In the genomic region with DNA sequence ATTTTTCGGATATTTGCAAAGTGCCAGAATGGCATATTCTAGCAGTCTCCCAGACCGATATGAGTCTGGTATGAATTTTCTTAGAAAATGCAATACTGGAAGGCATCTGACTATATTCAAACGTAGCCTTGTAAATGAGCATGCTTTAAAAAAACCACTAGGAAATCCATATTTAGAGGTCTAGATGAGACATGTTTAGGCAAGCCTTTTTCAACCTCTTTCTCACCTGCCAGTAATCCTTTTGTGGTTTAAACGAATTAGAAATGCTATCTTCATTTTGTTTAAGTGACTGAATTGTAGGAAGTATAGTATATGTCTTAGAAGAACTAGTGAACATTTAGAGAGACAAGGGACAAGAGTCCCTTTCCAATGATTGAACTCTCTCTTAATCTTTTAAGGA, we compare ENCODE assay signal across 8 mouse cellular contexts. TPM values are rescaled to one million over a fixed set of nuclear protein-coding genes. Genes with fewer than 3 reads are reported as not detected.
DNase-seq lines count a peak whose midpoint lies in the region; ATAC-seq and TF ChIP-seq lines count a peak whose summit lies in the region.

No protein-coding gene starts in this region.

- no peak for TF ChIP-seq RAD21 in CH12.LX (IDR thresholded peaks at IDR 0.05; ENCODE audit: low read depth, low read length)

- H3K4me3 ChIP-seq in heart, embryonic 11.5 days (ENCODE audit: low read depth, low read length): peak overlapping the region; percentile 86
- peak overlapping the region; percentile 83 to 94 (median 90) for H3K4me3 ChIP-seq in CH12.LX (replicated peaks in 1 of 3; ENCODE audit: low read depth in 2 of 3, low read length in 2 of 3, poor library complexity in 1 of 3)
- peak overlapping the region; percentile 81 for H3K4me3 ChIP-seq in forebrain, embryonic 14.5 days (ENCODE audit: low read depth, low read length)
- peak overlapping the region; percentile 92 to 93 for H3K4me3 ChIP-seq in liver, embryonic 14.5 days (ENCODE audit: insufficient read depth in 1 of 2, low read depth in 2 of 2, low read length in 2 of 2)

- peak; percentile 44 for TF ChIP-seq EP300 in CH12.LX (IDR thresholded peaks at IDR 0.05; ENCODE audit: low read length)
- TF ChIP-seq EP300 in liver, embryonic 14.5 days (IDR thresholded peaks at IDR 0.05; ENCODE audit: low read depth): no peak

- 0 out of 2 replicates have a peak, but pooled peaks cover 5% of the 10 kb centered on the region for H3K4me1 ChIP-seq in heart, embryonic 11.5 days (ENCODE audit: control insufficient read depth, insufficient read depth, low read length)
- H3K4me1 ChIP-seq in CH12.LX (ENCODE audit: control insufficient read depth in 1 of 2, insufficient read depth in 2 of 2): peaks cover 0 to 19% of the 10 kb centered on the region in 2 experiments; a peak in 2 of 4 replicates
- H3K4me1 ChIP-seq in forebrain, embryonic 14.5 days (ENCODE audit: control insufficient read depth, insufficient read depth, low read length): peaks cover 5% of the 10 kb centered on the region; the same call in 1 of the 2 replicates
- peaks cover 8 to 9% of the 10 kb centered on the region in 2 experiments for H3K4me1 ChIP-seq in liver, embryonic 14.5 days (replicated peaks; ENCODE audit: control insufficient read depth in 2 of 2, insufficient read depth in 2 of 2, low read length in 1 of 2)

- TF ChIP-seq CTCF in CH12.LX (conservative IDR thresholded peaks at IDR 0.05 in 1 of 2, IDR thresholded peaks at IDR 0.05 in 1 of 2; ENCODE audit: low read depth in 2 of 2, low read length in 2 of 2): no peak
- TF ChIP-seq CTCF in liver, embryonic 14.5 days (IDR thresholded peaks at IDR 0.05; ENCODE audit: low read depth): no peak

- H3K9ac ChIP-seq in heart, embryonic 11.5 days (ENCODE audit: low read depth, low read length): peak overlapping the region; percentile 88
- peak overlapping the region; percentile 74 for H3K9ac ChIP-seq in CH12.LX (ENCODE audit: insufficient read depth, low read depth)
- peak overlapping the region; percentile 80 for H3K9ac ChIP-seq in forebrain, embryonic 14.5 days (ENCODE audit: low read length)
- peak overlapping the region; percentile 84 for H3K9ac ChIP-seq in liver, embryonic 14.5 days (replicated peaks)

- no peaks in the 10 kb centered on the region for H3K27me3 ChIP-seq in heart, embryonic 11.5 days (ENCODE audit: control insufficient read depth, insufficient read depth, low read length)
- no peaks in the 10 kb centered on the region for H3K27me3 ChIP-seq in CH12.LX (replicated peaks)
- H3K27me3 ChIP-seq in forebrain, embryonic 14.5 days (replicated peaks; ENCODE audit: control insufficient read depth, insufficient read depth, low read length): no peaks in the 10 kb centered on the region
- H3K27me3 ChIP-seq in liver, embryonic 14.5 days (ENCODE audit: control insufficient read depth, insufficient read depth, low read length): no peaks in the 10 kb centered on the region

- H3K36me3 ChIP-seq in heart, embryonic 11.5 days (ENCODE audit: control insufficient read depth, insufficient read depth, low read length): peaks cover 2% of the 10 kb centered on the region; the same call in 1 of the 2 replicates
- peaks cover 8 to 16% of the 10 kb centered on the region in 2 experiments for H3K36me3 ChIP-seq in CH12.LX (replicated peaks in 1 of 2; ENCODE audit: control insufficient read depth in 1 of 2, insufficient read depth in 1 of 2, low read length in 1 of 2)
- H3K36me3 ChIP-seq in forebrain, embryonic 14.5 days (ENCODE audit: control insufficient read depth, insufficient read depth, low read length): 0 out of 2 replicates have a peak, but pooled peaks cover 6% of the 10 kb centered on the region
- peaks cover 8% of the 10 kb centered on the region for H3K36me3 ChIP-seq in liver, embryonic 14.5 days (replicated peaks; ENCODE audit: control insufficient read depth, insufficient read depth, low read depth)

- DNase-seq in heart, adult 18-20 months: no peak
- no peak for DNase-seq in CH12.LX (ENCODE audit: extremely low read depth)
- DNase-seq in forebrain, embryonic 14.5 days (ENCODE audit: low spot score): no peak
- DNase-seq in liver, embryonic 14.5 days (ENCODE audit: low read depth in 3 of 3, low spot score in 3 of 3): no peak
- no peak for DNase-seq in adrenal gland, adult 2 months
- no peak for DNase-seq in urinary bladder, postnatal 36 days (ENCODE audit: low spot score in 2 of 2)
- no peak for DNase-seq in thymus, postnatal 0 days (ENCODE audit: low spot score)

- ATAC-seq in heart, embryonic 11.5 days (replicated peaks; ENCODE audit: insufficient number of reproducible peaks, low FRiP score, low TSS enrichment): no peak
- ATAC-seq in forebrain, embryonic 14.5 days: no peak
- no peak for ATAC-seq in liver, embryonic 14.5 days (ENCODE audit: insufficient read depth)

- in situ Hi-C loops in CH12.LX (cut with MboI; ENCODE audit: low pct_ligation_motif_present, low pct_unique_long_range_greater_than_20kb, low sequenced_read_pairs): no loop called here

- WGBS in heart, embryonic 11.5 days (ENCODE audit: insufficient replicate concordance): 5% methylated on average over 4 of the region's 4 CpGs
- WGBS in forebrain, embryonic 14.5 days: 9% methylated on average over 4 of the region's 4 CpGs
- WGBS in liver, embryonic 14.5 days (ENCODE audit: insufficient replicate concordance): 2% methylated on average over 4 of the region's 4 CpGs

- H3K27ac ChIP-seq in heart, embryonic 11.5 days (ENCODE audit: low read depth, low read length): peak overlapping the region; percentile 84; the same call in 1 of the 2 replicates
- H3K27ac ChIP-seq in CH12.LX (ENCODE audit: insufficient read depth, low read depth): peak overlapping the region; percentile 79
- no peak overlapping the region for H3K27ac ChIP-seq in forebrain, embryonic 14.5 days (ENCODE audit: low read depth, low read length)
- H3K27ac ChIP-seq in liver, embryonic 14.5 days: peak overlapping the region; percentile 75

- H3K79me2 ChIP-seq in CH12.LX (replicated peaks; ENCODE audit: control insufficient read depth, extremely low read depth, insufficient read depth, poor library complexity, severe bottlenecking): peaks cover 38% of the 10 kb centered on the region

- no peak for TF ChIP-seq POLR2A in CH12.LX (IDR thresholded peaks at IDR 0.05; ENCODE audit: low read depth, low read length)

- dilution Hi-C loops in CH12.LX (cut with MboI; ENCODE audit: extremely low pct_ligation_motif_present, extremely low pct_unique_long_range_greater_than_20kb, low sequenced_read_pairs): no loop called here

- peak overlapping the region; percentile 73 for H3K4me2 ChIP-seq in heart, embryonic 11.5 days
- H3K4me2 ChIP-seq in CH12.LX (ENCODE audit: insufficient read depth, low read depth, poor library complexity, severe bottlenecking): peak overlapping the region; percentile 71
- peak overlapping the region; percentile 83 for H3K4me2 ChIP-seq in forebrain, embryonic 14.5 days (ENCODE audit: low read length)
- peak overlapping the region; percentile 95 for H3K4me2 ChIP-seq in liver, embryonic 14.5 days (ENCODE audit: low read depth)

- H3K9me3 ChIP-seq in heart, embryonic 11.5 days (replicated peaks; ENCODE audit: control insufficient read depth, low read length): no peaks in the 10 kb centered on the region
- no peaks in the 10 kb centered on the region for H3K9me3 ChIP-seq in CH12.LX (replicated peaks; ENCODE audit: low read length)
- no peaks in the 10 kb centered on the region for H3K9me3 ChIP-seq in forebrain, embryonic 14.5 days (replicated peaks; ENCODE audit: control insufficient read depth, low read length)
- no peaks in the 10 kb centered on the region for H3K9me3 ChIP-seq in liver, embryonic 14.5 days (ENCODE audit: control insufficient read depth, low read length)

RNA-seq across cellular contexts. Expression of a gene that starts 1.1 kb away (rescaled TPM):
- 15.5 and 17.3 TPM in 2 replicates for polyA plus RNA-seq in heart, embryonic 11.5 days (2014; fragmentation: Nextera tagmentation; extraction: Ambion mirVana)
- 1 to 10 TPM; 8.5 to 8.8 TPM for total RNA-seq in heart, adult 18-20 months (2021)
- 14.4 and 16.0 TPM in 2 replicates for total RNA-seq in CH12.LX (2012; rRNA removed)
- 10.7 and 11.7 TPM in 2 replicates for total RNA-seq in CH12.LX (2014; rRNA removed)
- polyA plus RNA-seq in CH12.LX (2012; ENCODE audit: insufficient read length, low read depth): 12.3 and 13.8 TPM in 2 replicates
- 21.1 and 24.2 TPM in 2 replicates for polyA plus RNA-seq in forebrain, embryonic 14.5 days (2014; fragmentation: Nextera tagmentation; extraction: Ambion mirVana)
- 1.6 and 2.5 TPM in 2 replicates for polyA plus RNA-seq in liver, embryonic 14.5 days (2012; rRNA removed)
- 3.5 and 3.7 TPM in 2 replicates for polyA plus RNA-seq in liver, embryonic 14.5 days (2014; fragmentation: Nextera tagmentation; extraction: Ambion mirVana)
- 10 to 100 TPM; 16.3 to 19.4 TPM for total RNA-seq in adrenal gland, adult 2 months (2021)
- polyA plus RNA-seq in adrenal gland, adult 2 months (2012; rRNA removed): 2.2 and 2.8 TPM in 2 replicates
- 10.5 and 14.6 TPM in 2 replicates for polyA plus RNA-seq in thymus, postnatal 0 days (2015; fragmentation: Nextera tagmentation; extraction: Ambion mirVana)

RNA-seq across cellular contexts. Expression of a gene that starts 1.2 kb away (rescaled TPM):
- polyA plus RNA-seq in heart, embryonic 11.5 days (2014; fragmentation: Nextera tagmentation; extraction: Ambion mirVana): 29.6 and 30.5 TPM in 2 replicates
- 10 to 100 TPM; 15.3 to 16.5 TPM for total RNA-seq in heart, adult 18-20 months (2021)
- total RNA-seq in CH12.LX (2012; rRNA removed) (12.0 and 12.1 TPM in 2 replicates), CH12.LX (2014; rRNA removed) (14.4 and 14.8 TPM in 2 replicates)
- 15.4 and 17.2 TPM in 2 replicates for polyA plus RNA-seq in CH12.LX (2012; ENCODE audit: insufficient read length, low read depth)
- 25.5 and 29.4 TPM in 2 replicates for polyA plus RNA-seq in forebrain, embryonic 14.5 days (2014; fragmentation: Nextera tagmentation; extraction: Ambion mirVana)
- polyA plus RNA-seq in liver, embryonic 14.5 days (2012; rRNA removed): 2.2 and 4.6 TPM in 2 replicates
- polyA plus RNA-seq in liver, embryonic 14.5 days (2014; fragmentation: Nextera tagmentation; extraction: Ambion mirVana): 9.9 and 10.2 TPM in 2 replicates
- total RNA-seq in adrenal gland, adult 2 months (2021): 10 to 100 TPM; 29.8 to 40.0 TPM
- 7.2 and 8.9 TPM in 2 replicates for polyA plus RNA-seq in adrenal gland, adult 2 months (2012; rRNA removed)
- 20.8 and 22.7 TPM in 2 replicates for polyA plus RNA-seq in thymus, postnatal 0 days (2015; fragmentation: Nextera tagmentation; extraction: Ambion mirVana)

RNA-seq across cellular contexts. Expression of a gene that starts 19.8 kb away (rescaled TPM):
- 122 and 130 TPM in 2 replicates for polyA plus RNA-seq in heart, embryonic 11.5 days (2014; fragmentation: Nextera tagmentation; extraction: Ambion mirVana)
- total RNA-seq in heart, adult 18-20 months (2021): under 1 TPM; 0.47 to 0.57 TPM
- total RNA-seq in CH12.LX (2012; rRNA removed) (177 and 257 TPM in 2 replicates), CH12.LX (2014; rRNA removed) (394 and 490 TPM in 2 replicates)
- 183 and 229 TPM in 2 replicates for polyA plus RNA-seq in CH12.LX (2012; ENCODE audit: insufficient read length, low read depth)
- polyA plus RNA-seq in forebrain, embryonic 14.5 days (2014; fragmentation: Nextera tagmentation; extraction: Ambion mirVana): 57.3 and 59.0 TPM in 2 replicates
- polyA plus RNA-seq in liver, embryonic 14.5 days (2012; rRNA removed): 31.1 and 61.8 TPM in 2 replicates
- polyA plus RNA-seq in liver, embryonic 14.5 days (2014; fragmentation: Nextera tagmentation; extraction: Ambion mirVana): 73.0 and 78.6 TPM in 2 replicates
- 1 to 10 TPM in 1 of 2 experiments, under 1 TPM in 1; 0.97 to 1.8 TPM for total RNA-seq in adrenal gland, adult 2 months (2021)
- polyA plus RNA-seq in adrenal gland, adult 2 months (2012; rRNA removed): 0.12 TPM in 1 of 2 replicates, not detected in the other
- polyA plus RNA-seq in thymus, postnatal 0 days (2015; fragmentation: Nextera tagmentation; extraction: Ambion mirVana): 317 and 358 TPM in 2 replicates

Comparison
In these comparisons a context has a peak if more than half of its experiments do, and no peak if none do; other contexts are left out.
1. RNA of a gene that starts 19.8 kb away (polyA plus RNA-seq): 317 to 358 TPM in thymus, postnatal 0 days, 183 to 229 TPM in CH12.LX, 122 to 130 TPM in heart, embryonic 11.5 days, 31.1 to 78.6 TPM in liver, embryonic 14.5 days and 57.3 to 59.0 TPM in forebrain, embryonic 14.5 days; 0.12 TPM in adrenal gland, adult 2 months; every median in the first group is over 10 times any median in the second.
2. Peak in every context shown above with its lines, with median percentiles within 50 percentile points of each other: H3K4me2 ChIP-seq, H3K4me3 ChIP-seq and H3K9ac ChIP-seq.